Mouse (Mus musculus) adrenal gland, adult 2 months (tissue): Measurements from ENCODE around the gene Svs2. TPM values are rescaled to one million over a fixed set of nuclear protein-coding genes. Genes with fewer than 3 reads are reported as not detected.
"Not testable (repeated sequence)": the region's sequence is repeated elsewhere in the genome, so short reads cannot be mapped to it uniquely, and the experiment has no call there.

ENCODE experiments used
- DNase-seq: peaks from one replicate; pipeline ENCODE4 v3.0.0; 2021
- long read RNA-seq: library from polyadenylated mRNA; stranded (forward); transcript quantifications from one replicate; pipeline ENCODE4 v2.0.0, GENCODE M21; 2021
- polyA plus RNA-seq: library from polyadenylated mRNA; depleted of rRNA; stranded (reverse); fragments of >200 nt; gene quantifications from 2 replicates; pipeline ENCODE4 v1.2.3, GENCODE M21; 2012; rRNA removed
- total RNA-seq, 2 experiments: library from RNA; stranded (reverse); gene quantifications; 2 replicates each; pipeline ENCODE4 v1.2.3; 2021

Svs2 gene
- total RNA-seq: not detected
- polyA plus RNA-seq: not detected in 2 replicates
- long read RNA-seq: 0 reads

GRCm38 (mm10) chr2:164238366-164238765, at the start of gene Svs2:
Gene Svs2 (minus strand): TSS chr2:164238466.
- no peak for DNase-seq

- DNase-seq: no peak
These were observed 40.1 kb upstream of the Svs2 start, which contains the start of gene Svs4 for GRCm38 (mm10) chr2:164278359-164278758. Gene Svs4 (minus strand): TSS chr2:164278459.

- DNase-seq: not testable (repeated sequence)
These were observed 18.3 kb upstream of the Svs2 start, which contains the start of gene Svs3b for GRCm38 (mm10) chr2:164256540-164256939. Gene Svs3b (minus strand): TSS chr2:164256640.

- DNase-seq: no peak
These were observed 5.6 kb downstream of the Svs2 start for GRCm38 (mm10) chr2:164232671-164233070.

- DNase-seq: peak; percentile 59
These were observed 9.8 kb downstream of the Svs2 start for GRCm38 (mm10) chr2:164228361-164229070.

- no peak for DNase-seq
These were observed 16.7 kb downstream of the Svs2 start, which contains the start of gene Wfdc15b for GRCm38 (mm10) chr2:164221522-164221921. Gene Wfdc15b (minus strand): TSS chr2:164221660.

GRCm38 (mm10) chr2:164219295-164219694, 19.0 kb downstream of the Svs2 start:
- DNase-seq: no peak

DNA sequence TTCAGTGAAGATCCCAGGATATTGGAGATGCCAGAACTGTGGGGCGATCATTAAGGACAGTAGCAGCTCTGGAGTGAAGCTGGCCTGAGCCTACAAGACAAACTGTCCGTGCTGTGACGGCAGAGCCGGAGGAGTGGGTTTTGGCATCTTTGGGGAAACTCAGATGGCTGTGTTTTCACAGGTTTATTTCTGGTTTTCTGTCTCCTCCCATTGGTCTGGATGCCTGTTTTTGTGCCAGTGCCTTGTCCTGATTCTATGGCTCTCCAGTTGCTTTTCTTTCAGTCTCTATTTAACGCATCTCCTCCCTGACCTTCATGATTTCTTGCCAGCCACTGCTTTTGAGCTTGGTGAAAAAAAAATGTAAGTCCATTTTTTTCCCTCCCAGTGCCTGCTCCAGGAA, 25.6 kb downstream of the Svs2 start:
- DNase-seq: no peak

GRCm38 (mm10) chr2:164210892-164211291, 27.4 kb downstream of the Svs2 start:
- DNase-seq: no peak

GRCm38 (mm10) chr2:164206676-164207075, 31.6 kb downstream of the Svs2 start:
- peak; percentile 32 for DNase-seq

DNA sequence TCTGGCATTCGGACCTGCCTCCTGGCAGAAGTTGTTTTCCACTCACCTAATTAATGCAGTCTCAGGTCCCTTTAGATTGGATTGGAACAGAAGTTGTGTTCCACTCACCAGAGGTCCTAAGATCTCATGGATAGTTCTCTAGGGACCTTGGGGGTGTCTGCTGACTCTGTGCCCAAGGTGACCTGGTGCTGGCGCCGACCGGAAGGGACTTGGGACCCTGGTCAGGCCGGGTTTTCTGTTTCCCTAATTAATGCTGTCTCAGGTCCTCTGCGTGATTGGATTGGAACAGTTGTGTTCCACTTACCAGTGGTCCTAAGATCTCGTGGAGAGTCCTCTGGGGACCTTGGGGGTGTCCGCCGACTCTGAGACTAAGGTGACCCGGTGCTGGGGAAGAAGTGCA, 32.3 kb downstream of the Svs2 start:
- DNase-seq: not testable (repeated sequence)

DNA sequence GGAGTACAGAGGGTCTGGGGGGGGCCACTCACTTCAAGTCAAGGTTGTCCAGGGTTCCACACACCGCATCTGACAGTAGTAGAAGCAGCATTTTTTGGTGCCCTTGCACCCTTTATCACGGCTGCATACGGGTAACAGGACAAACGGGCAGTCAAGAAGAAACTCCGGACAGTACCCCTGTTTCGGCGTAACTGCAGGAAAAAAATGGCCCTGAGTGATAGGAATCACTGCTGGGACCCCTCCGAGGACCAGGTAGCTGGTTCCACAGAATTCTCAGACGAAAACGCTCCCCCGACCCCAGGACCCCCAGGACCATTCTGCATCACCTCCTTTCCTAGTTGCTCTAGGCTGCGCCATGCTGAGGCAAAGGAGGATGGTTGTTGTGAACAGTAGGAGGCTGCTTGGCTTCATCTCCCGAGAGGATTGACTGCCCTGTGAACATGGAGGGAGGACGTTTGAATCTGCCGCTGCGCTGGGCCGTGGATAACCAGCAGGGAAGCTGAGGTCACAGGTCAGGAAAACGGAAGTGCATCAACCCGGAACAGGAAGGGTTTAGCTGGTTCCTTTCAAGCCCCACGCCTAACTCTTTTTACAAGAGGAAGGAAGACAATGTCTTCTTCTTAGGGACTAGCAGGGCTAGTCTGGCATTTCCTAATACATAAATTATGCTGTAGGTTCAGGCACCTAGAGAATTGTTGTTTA, 38.5 kb downstream of the Svs2 start, which contains the start of gene Wfdc15a:
Gene Wfdc15a (minus strand): TSS at position 505 of the 702 bp plus-strand sequence.
- DNase-seq: no peak

DNA sequence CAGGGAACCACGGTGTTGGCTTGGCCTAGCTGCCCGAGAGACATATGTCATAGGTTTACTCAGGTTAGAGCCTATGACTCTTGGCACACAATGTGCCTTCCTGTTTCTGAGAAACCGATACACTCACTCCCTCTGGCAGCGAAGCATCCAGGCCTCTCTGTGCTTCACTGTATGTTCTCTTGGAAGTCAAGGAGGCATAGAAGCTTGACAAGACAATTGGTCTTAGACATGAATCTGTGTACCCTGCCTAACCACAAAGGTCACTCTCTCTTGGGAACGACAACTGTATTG, 41.6 kb downstream of the Svs2 start:
- DNase-seq: peak; percentile 29

GRCm38 (mm10) chr2:164195971-164196699, 42.1 kb downstream of the Svs2 start:
- peak; percentile 53 for DNase-seq

DNA sequence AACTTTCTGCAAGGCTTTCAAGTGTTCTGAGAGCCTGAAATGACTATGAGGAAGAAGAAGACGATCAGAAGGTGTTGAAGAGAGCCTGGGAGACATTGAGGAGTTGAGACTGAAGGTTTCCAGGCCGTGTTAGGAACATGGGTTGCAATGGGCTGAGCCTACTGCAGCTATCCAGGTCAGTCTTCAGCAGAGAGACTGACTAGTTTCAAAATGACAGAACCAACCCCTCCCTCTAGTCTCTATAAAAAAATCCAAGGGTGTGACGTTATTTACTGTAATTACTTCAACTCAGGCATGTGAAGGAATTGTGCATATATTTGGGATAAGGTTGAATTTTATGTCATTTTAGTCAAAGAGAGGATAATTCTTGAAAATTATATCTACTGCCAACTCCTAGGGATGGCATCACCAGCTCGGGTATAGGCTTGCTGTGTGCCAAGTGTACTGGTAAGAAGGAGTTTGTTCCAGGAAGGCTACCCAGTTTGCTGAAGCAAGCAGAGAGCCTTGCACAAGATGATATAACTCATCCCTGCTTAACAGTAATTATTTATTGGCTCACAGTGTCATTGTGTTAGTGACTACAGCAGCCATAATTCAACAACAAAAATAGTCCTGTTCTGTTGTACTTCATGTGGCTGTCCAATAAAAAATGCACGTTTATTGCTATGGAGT, 43.2 kb downstream of the Svs2 start:
- peak; percentile 66 for DNase-seq

DNA sequence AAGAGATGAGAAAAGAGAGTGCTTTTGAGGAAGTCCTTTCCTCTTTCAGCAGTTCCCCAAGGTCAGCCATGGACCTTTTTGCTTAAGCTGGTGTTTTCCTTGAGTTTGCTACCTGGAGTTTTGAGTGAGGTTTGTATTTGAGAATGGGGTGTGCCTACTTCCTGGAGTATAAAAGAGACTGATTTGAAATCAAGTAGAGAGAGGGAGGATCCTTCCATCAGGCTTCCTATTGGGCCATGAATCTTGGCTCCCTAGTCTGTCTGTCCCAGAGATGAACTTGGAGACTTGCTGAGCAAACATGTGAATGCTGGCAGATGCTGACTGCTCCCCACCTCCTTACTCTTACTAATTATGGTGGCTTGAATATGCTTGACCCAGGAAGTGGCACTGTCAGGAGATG, 46.0 kb downstream of the Svs2 start:
- DNase-seq: no peak

GRCm38 (mm10) chr2:164190576-164190975, 47.7 kb downstream of the Svs2 start, which contains the start of gene Wfdc12:
Gene Wfdc12 (minus strand): TSS chr2:164190608.
- peak; percentile 16 for DNase-seq

- no peak for DNase-seq
These were observed 49.5 kb downstream of the Svs2 start for GRCm38 (mm10) chr2:164188722-164189121.
